Mouse (Mus musculus) lung, adult 2 months (tissue): ENCODE results near the gene B4galt2.

ENCODE experiments used
- CTCF ChIP-seq: fragments of 200-500 bp; IDR thresholded peaks from 2 replicates; pipeline ENCODE4 v1.5.1; 2011; ENCODE audit warnings: mild to moderate bottlenecking, low read length, control low read depth; ENCODE audit not compliant: insufficient read depth
- POLR2A ChIP-seq: fragments of 200-500 bp; IDR thresholded peaks from 2 replicates; pipeline ENCODE4 v1.6.1; 2011; ENCODE audit warnings: low read depth, mild to moderate bottlenecking, control low read depth, low read length, borderline replicate concordance; ENCODE audit errors: extremely low read depth

GRCm38 (mm10) chr4:117912685-117913273, 29.5 kb upstream of the B4galt2 start:
- TF ChIP-seq CTCF, result no peak
- TF ChIP-seq POLR2A, result no peak
